Mouse (Mus musculus): ENCODE results near the gene Tmem163. TPM values are rescaled to one million over a fixed set of nuclear protein-coding genes. Genes with fewer than 3 reads are reported as not detected.

The Tmem163 gene
- total RNA-seq (2014; rRNA removed) (56.0 and 56.6 TPM in 2 replicates), polyA plus RNA-seq (2015; fragmentation: Nextera tagmentation; extraction: Ambion mirVana) (54.5 and 54.9 TPM in 2 replicates)

DNA sequence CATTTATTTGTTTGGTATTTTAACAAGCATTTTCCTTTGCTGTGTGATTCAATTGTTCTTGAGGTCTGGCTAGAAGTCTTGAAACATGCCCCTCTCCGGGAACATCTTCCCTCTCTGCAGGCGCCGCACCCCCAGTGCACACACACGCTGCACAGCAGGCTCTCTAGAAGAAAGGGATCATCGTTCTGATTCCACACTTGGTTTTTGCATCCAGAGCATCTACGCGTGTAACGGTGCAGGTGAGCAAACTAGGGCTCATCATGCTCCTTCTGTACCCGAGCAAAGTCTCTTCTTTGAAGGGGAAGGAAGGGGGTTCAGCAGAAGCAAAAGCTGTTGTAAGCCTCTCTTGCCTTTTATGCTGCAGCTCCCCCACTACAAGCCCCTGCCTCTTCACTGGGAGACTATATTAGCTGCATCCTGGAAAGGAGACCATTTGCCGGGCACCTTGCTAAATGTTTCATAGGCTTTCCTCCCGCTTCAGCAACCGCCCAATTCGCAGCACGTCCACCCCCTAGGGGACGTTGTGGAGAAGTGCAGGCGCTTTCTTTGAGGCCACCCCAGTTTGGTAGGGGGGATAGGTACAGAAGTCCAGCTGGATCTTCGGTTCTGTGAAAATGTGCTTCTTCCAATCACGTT is at the start of gene Tmem163:
Gene Tmem163, minus strand, starts transcription at position 51 of the 636 bp plus-strand sequence.
- Histone ChIP-seq H3K4me2 (ENCODE audit: low read depth, low read length) (peak within 1 kb of the TSS; percentile 88), H3K9ac (replicated peaks; ENCODE audit: low read length) (no peak within 1 kb of the TSS), H3K4me1 (ENCODE audit: insufficient read depth, low read length) (peaks cover 6% of the 10 kb centered on the region), H3K9me3 (ENCODE audit: low read length) (no peaks in the 10 kb centered on the region), H3K27ac (no peak within 1 kb of the TSS), H3K27me3 (ENCODE audit: insufficient read depth, low read length) (peaks cover 8% of the 10 kb centered on the region; the same call in 1 of the 2 replicates), H3K36me3 (ENCODE audit: insufficient read depth, low read length) (no peaks in the 10 kb centered on the region), H3K4me3 (ENCODE audit: low read length) (peak within 1 kb of the TSS; percentile 65)
- peak; percentile 82 for DNase-seq (ENCODE audit: low spot score)
- TF ChIP-seq CTCF (IDR thresholded peaks at IDR 0.05; ENCODE audit: low read depth), result peak; percentile 83
- 13% methylated on average over 18 of the region's 18 CpGs for WGBS
- ATAC-seq, result peak; percentile 18; the same call in 1 of the 2 replicates

GRCm38 (mm10) chr1:127729096-127729495 is 49.7 kb upstream of the Tmem163 start, which contains the start of gene Acmsd:
TSS of gene Acmsd (plus strand) at chr1:127729413.
- no peaks in the 10 kb centered on the region for H3K4me1 ChIP-seq (ENCODE audit: insufficient read depth, low read length)
- no peak for DNase-seq (ENCODE audit: low spot score)
- H3K36me3 ChIP-seq (ENCODE audit: insufficient read depth, low read length), result no peaks in the 10 kb centered on the region
- TF ChIP-seq CTCF (IDR thresholded peaks at IDR 0.05; ENCODE audit: low read depth), result no peak
- H3K4me2 ChIP-seq (ENCODE audit: low read depth, low read length), result no peak within 1 kb of the TSS
- ATAC-seq, result no peak
- H3K4me3 ChIP-seq (ENCODE audit: low read length), result no peak within 1 kb of the TSS
- H3K9me3 ChIP-seq (ENCODE audit: low read length), result no peaks in the 10 kb centered on the region
- no peaks in the 10 kb centered on the region for H3K27me3 ChIP-seq (ENCODE audit: insufficient read depth, low read length)
- H3K27ac ChIP-seq, result no peak within 1 kb of the TSS
- WGBS, result 84% methylated on average over 4 of the region's 4 CpGs
- no peak within 1 kb of the TSS for H3K9ac ChIP-seq (replicated peaks; ENCODE audit: low read length)

DNA sequence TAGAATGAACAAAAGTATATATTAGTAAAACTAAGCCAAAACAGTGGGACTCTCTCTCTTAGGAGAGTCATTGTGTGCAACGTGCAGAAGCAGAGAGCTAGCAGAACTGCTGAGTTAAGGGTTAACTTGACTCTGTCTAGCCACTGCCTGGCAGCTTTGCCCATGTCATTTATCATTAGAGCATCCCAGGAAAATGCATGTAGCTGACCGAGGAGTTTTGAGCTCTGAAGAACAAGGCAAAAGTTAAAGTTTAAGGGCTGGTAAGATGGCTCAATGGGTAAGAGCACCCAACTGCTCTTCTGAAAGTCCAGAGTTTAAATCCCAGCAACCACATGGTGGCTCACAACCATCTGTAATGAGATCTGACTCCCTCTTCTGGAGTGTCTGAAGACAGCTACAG is 44.2 kb upstream of the Tmem163 start:
- Histone ChIP-seq H3K4me1 (ENCODE audit: insufficient read depth, low read length) (no peaks in the 10 kb centered on the region), H3K4me3 (ENCODE audit: low read length) (no peak overlapping the region), H3K27ac (no peak overlapping the region), H3K36me3 (ENCODE audit: insufficient read depth, low read length) (no peaks in the 10 kb centered on the region), H3K27me3 (ENCODE audit: insufficient read depth, low read length) (no peaks in the 10 kb centered on the region), H3K9me3 (ENCODE audit: low read length) (no peaks in the 10 kb centered on the region), H3K9ac (replicated peaks; ENCODE audit: low read length) (no peak overlapping the region), H3K4me2 (ENCODE audit: low read depth, low read length) (no peak overlapping the region)
- TF ChIP-seq CTCF (IDR thresholded peaks at IDR 0.05; ENCODE audit: low read depth), result no peak
- no peak for ATAC-seq
- 43% methylated on average over 2 of the region's 2 CpGs for WGBS
- DNase-seq (ENCODE audit: low spot score), result no peak

GRCm38 (mm10) chr1:127718290-127718689 is 38.9 kb upstream of the Tmem163 start:
- no peak overlapping the region for H3K27ac ChIP-seq
- no peak overlapping the region for H3K9ac ChIP-seq (replicated peaks; ENCODE audit: low read length)
- H3K27me3 ChIP-seq (ENCODE audit: insufficient read depth, low read length), result no peaks in the 10 kb centered on the region
- no peak for DNase-seq (ENCODE audit: low spot score)
- H3K4me2 ChIP-seq (ENCODE audit: low read depth, low read length), result no peak overlapping the region
- no peak for TF ChIP-seq CTCF (IDR thresholded peaks at IDR 0.05; ENCODE audit: low read depth)
- H3K36me3 ChIP-seq (ENCODE audit: insufficient read depth, low read length), result no peaks in the 10 kb centered on the region
- no peak for ATAC-seq
- no peak overlapping the region for H3K4me3 ChIP-seq (ENCODE audit: low read length)
- H3K4me1 ChIP-seq (ENCODE audit: insufficient read depth, low read length), result no peaks in the 10 kb centered on the region
- 97% methylated on average over 1 of the region's 1 CpGs for whole genome bisulfite sequencing
- no peaks in the 10 kb centered on the region for H3K9me3 ChIP-seq (ENCODE audit: low read length)

DNA sequence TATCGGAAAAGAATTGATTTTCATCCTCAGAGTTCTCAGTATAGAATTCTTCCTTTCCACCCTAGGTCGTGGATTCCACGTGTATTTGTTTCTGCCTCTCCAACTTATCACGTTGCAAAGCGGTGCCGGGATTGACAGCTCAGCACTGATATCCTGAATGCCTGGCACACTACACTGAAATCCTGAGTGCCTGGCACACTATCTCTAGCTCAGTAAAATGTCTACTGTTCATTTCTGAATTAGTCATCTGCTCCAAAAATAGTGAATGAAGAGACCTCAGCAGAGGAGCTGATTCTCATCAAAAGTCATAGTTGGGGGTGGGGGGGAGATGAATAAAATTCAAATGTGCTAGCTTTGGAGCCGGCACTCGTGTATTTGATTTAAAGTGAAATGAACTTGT is 37.1 kb upstream of the Tmem163 start:
- H3K4me2 ChIP-seq (ENCODE audit: low read depth, low read length), result no peak overlapping the region
- 84% methylated on average over 8 of the region's 8 CpGs for WGBS
- no peaks in the 10 kb centered on the region for H3K9me3 ChIP-seq (ENCODE audit: low read length)
- no peak for TF ChIP-seq CTCF (IDR thresholded peaks at IDR 0.05; ENCODE audit: low read depth)
- H3K4me3 ChIP-seq (ENCODE audit: low read length), result no peak overlapping the region
- DNase-seq (ENCODE audit: low spot score) (no peak), ATAC-seq (no peak)
- no peaks in the 10 kb centered on the region for H3K36me3 ChIP-seq (ENCODE audit: insufficient read depth, low read length)
- no peaks in the 10 kb centered on the region for H3K4me1 ChIP-seq (ENCODE audit: insufficient read depth, low read length)
- no peaks in the 10 kb centered on the region for H3K27me3 ChIP-seq (ENCODE audit: insufficient read depth, low read length)
- no peak overlapping the region for H3K9ac ChIP-seq (replicated peaks; ENCODE audit: low read length)
- H3K27ac ChIP-seq, result no peak overlapping the region

DNA sequence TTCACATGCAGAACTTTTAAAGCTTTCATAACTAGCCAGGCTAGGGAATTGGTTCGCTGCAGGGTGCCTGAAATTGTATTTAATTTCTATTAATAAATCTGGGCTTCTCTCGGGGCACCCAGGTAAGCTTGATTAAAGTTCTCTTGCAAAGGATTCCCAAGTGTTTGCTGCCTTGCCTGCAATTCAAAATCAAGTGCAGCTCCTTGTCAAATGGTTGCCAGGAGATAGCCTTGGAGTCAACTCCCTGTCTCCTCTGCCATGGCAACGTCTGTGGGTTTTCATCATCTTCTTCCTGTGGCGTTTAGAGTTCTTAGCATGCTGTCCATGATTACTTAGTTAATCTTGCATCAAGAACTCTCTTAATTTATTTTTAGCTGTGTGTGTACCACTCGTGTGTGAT is 26.9 kb upstream of the Tmem163 start:
- Histone ChIP-seq H3K4me1 (ENCODE audit: insufficient read depth, low read length) (no peaks in the 10 kb centered on the region), H3K9me3 (ENCODE audit: low read length) (no peaks in the 10 kb centered on the region), H3K27ac (no peak overlapping the region), H3K9ac (replicated peaks; ENCODE audit: low read length) (no peak overlapping the region), H3K27me3 (ENCODE audit: insufficient read depth, low read length) (no peaks in the 10 kb centered on the region), H3K4me2 (ENCODE audit: low read depth, low read length) (no peak overlapping the region), H3K36me3 (ENCODE audit: insufficient read depth, low read length) (no peaks in the 10 kb centered on the region), H3K4me3 (ENCODE audit: low read length) (no peak overlapping the region)
- 36% methylated on average over 5 of the region's 5 CpGs for WGBS
- TF ChIP-seq CTCF (IDR thresholded peaks at IDR 0.05; ENCODE audit: low read depth), result no peak
- DNase-seq (ENCODE audit: low spot score) (peak; percentile 59), ATAC-seq (peak; percentile 62)

GRCm38 (mm10) chr1:127702187-127702586 is 22.8 kb upstream of the Tmem163 start:
- no peaks in the 10 kb centered on the region for H3K27me3 ChIP-seq (ENCODE audit: insufficient read depth, low read length)
- DNase-seq (ENCODE audit: low spot score) (peak; percentile 21), ATAC-seq (no peak)
- H3K36me3 ChIP-seq (ENCODE audit: insufficient read depth, low read length), result no peaks in the 10 kb centered on the region
- no peak overlapping the region for H3K27ac ChIP-seq
- H3K9ac ChIP-seq (replicated peaks; ENCODE audit: low read length), result no peak overlapping the region
- no peak overlapping the region for H3K4me3 ChIP-seq (ENCODE audit: low read length)
- WGBS, result 86% methylated on average over 1 of the region's 1 CpGs
- no peaks in the 10 kb centered on the region for H3K4me1 ChIP-seq (ENCODE audit: insufficient read depth, low read length)
- peak; percentile 52 for TF ChIP-seq CTCF (IDR thresholded peaks at IDR 0.05; ENCODE audit: low read depth)
- no peaks in the 10 kb centered on the region for H3K9me3 ChIP-seq (ENCODE audit: low read length)
- H3K4me2 ChIP-seq (ENCODE audit: low read depth, low read length), result no peak overlapping the region
